In genomic region chr7:49490814-49491213, GRCm38 (mm10) we compare ENCODE assay signal across 24 mouse cellular contexts.
DNase-seq lines count a peak whose midpoint lies in the region; ATAC-seq and TF ChIP-seq lines count a peak whose summit lies in the region.
"Had no signal": no experiment of that assay in that cellular context is flagged by ENCODE, and none has a peak within 500 bp of the region (broad histone marks: within the 10 kb centered on the region; RNA-seq: fewer than 3 reads in every experiment).

No protein-coding gene starts in this region.

- H3K27me3 ChIP-seq in forebrain, embryonic 15.5 days, result no peaks in the 10 kb centered on the region
- H3K27me3 ChIP-seq in forebrain, embryonic 12.5 days, result peaks cover 38% of the 10 kb centered on the region
- no peaks in the 10 kb centered on the region; the same call in 1 of the 2 replicates for H3K27me3 ChIP-seq in neural tube, embryonic 13.5 days
- H3K27me3 ChIP-seq in forebrain, postnatal 0 days (ENCODE audit: insufficient read depth, low read length), result no peaks in the 10 kb centered on the region
- H3K27me3 ChIP-seq in myocyte (ENCODE audit: control insufficient read depth, insufficient read depth, insufficient read length), result no peaks in the 10 kb centered on the region
- H3K27me3 ChIP-seq: liver, embryonic 12.5 days; stomach, embryonic 15.5 days had no signal

- WGBS in forebrain, embryonic 15.5 days, result 40% methylated on average over 10 of the region's 10 CpGs
- 63% methylated on average over 10 of the region's 10 CpGs for WGBS in forebrain, embryonic 12.5 days
- WGBS in neural tube, embryonic 13.5 days, result 70% methylated on average over 10 of the region's 10 CpGs
- WGBS in forebrain, postnatal 0 days, result 34% methylated on average over 10 of the region's 10 CpGs

- H3K4me3 ChIP-seq in forebrain, embryonic 15.5 days, result no peak overlapping the region
- H3K4me3 ChIP-seq in forebrain, embryonic 12.5 days (replicated peaks), result no peak overlapping the region
- no peak overlapping the region for H3K4me3 ChIP-seq in neural tube, embryonic 13.5 days
- no peak overlapping the region for H3K4me3 ChIP-seq in forebrain, postnatal 0 days (ENCODE audit: low read depth, low read length)
- H3K4me3 ChIP-seq in myocyte, result no peak overlapping the region
- H3K4me3 ChIP-seq: limb, embryonic 12.5 days; liver, embryonic 12.5 days; midbrain, embryonic 10.5 days; stomach, embryonic 15.5 days had no signal

- peaks cover 36% of the 10 kb centered on the region for H3K4me1 ChIP-seq in forebrain, embryonic 15.5 days
- peaks cover 10% of the 10 kb centered on the region for H3K4me1 ChIP-seq in forebrain, embryonic 12.5 days
- peaks cover 34% of the 10 kb centered on the region for H3K4me1 ChIP-seq in neural tube, embryonic 13.5 days (replicated peaks)
- H3K4me1 ChIP-seq in forebrain, postnatal 0 days (ENCODE audit: insufficient read depth), result peaks cover 10% of the 10 kb centered on the region
- H3K4me1 ChIP-seq: liver, embryonic 12.5 days had no signal

- no peak for TF ChIP-seq CTCF in forebrain, postnatal 0 days (IDR thresholded peaks at IDR 0.05; ENCODE audit: low read depth)

- DNase-seq in neural tube, embryonic 10.5 days (ENCODE audit: extremely low spot score, low spot score), result no peak
- DNase-seq in forebrain, postnatal 0 days, result peak; percentile 66
- no peak for DNase-seq in frontal cortex, postnatal 10 days (ENCODE audit: low spot score in 2 of 2)
- no peak for DNase-seq in heart, adult 8-10 months (ENCODE audit: low spot score)
- DNase-seq: adrenal gland, adult 2 months; cerebellum, adult 18-20 months; cerebellum, postnatal 14 days; kidney, adult 11 months; kidney, postnatal 4 days; lung, adult 18-20 months; lung, postnatal 10 days; right cerebral cortex, postnatal 25 days; thymus, postnatal 25 days had no signal

- H3K9me3 ChIP-seq in forebrain, embryonic 15.5 days, result no peaks in the 10 kb centered on the region
- H3K9me3 ChIP-seq in forebrain, embryonic 12.5 days, result no peaks in the 10 kb centered on the region
- H3K9me3 ChIP-seq in neural tube, embryonic 13.5 days, result no peaks in the 10 kb centered on the region
- no peaks in the 10 kb centered on the region for H3K9me3 ChIP-seq in forebrain, postnatal 0 days (ENCODE audit: low read length)
- H3K9me3 ChIP-seq: limb, embryonic 12.5 days; liver, embryonic 12.5 days; midbrain, embryonic 10.5 days; stomach, embryonic 15.5 days had no signal

- peak overlapping the region; percentile 76 for H3K27ac ChIP-seq in forebrain, embryonic 15.5 days (replicated peaks)
- H3K27ac ChIP-seq in forebrain, embryonic 12.5 days, result no peak overlapping the region
- H3K27ac ChIP-seq in neural tube, embryonic 13.5 days (replicated peaks), result 0 out of 2 replicates have a peak overlapping the region, but pooled peaks have one; percentile 4
- H3K27ac ChIP-seq in forebrain, postnatal 0 days (ENCODE audit: low read depth, low read length), result peak overlapping the region; percentile 78
- H3K27ac ChIP-seq: limb, embryonic 12.5 days; liver, embryonic 12.5 days; midbrain, embryonic 10.5 days; stomach, embryonic 15.5 days had no signal

- H3K4me2 ChIP-seq in forebrain, embryonic 15.5 days (replicated peaks), result no peak overlapping the region
- no peak overlapping the region for H3K4me2 ChIP-seq in forebrain, embryonic 12.5 days
- H3K4me2 ChIP-seq in neural tube, embryonic 13.5 days, result no peak overlapping the region
- H3K4me2 ChIP-seq in forebrain, postnatal 0 days (ENCODE audit: low read depth), result no peak overlapping the region
- no peak overlapping the region for H3K4me2 ChIP-seq in myocyte (ENCODE audit: low read depth)
- H3K4me2 ChIP-seq: heart, embryonic 11.5 days; limb, embryonic 12.5 days; liver, embryonic 12.5 days; stomach, embryonic 15.5 days had no signal

- no peaks in the 10 kb centered on the region for H3K79me2 ChIP-seq in myocyte (ENCODE audit: control insufficient read depth, insufficient read depth)

- TF ChIP-seq POLR2A in myocyte (IDR thresholded peaks at IDR 0.05; ENCODE audit: insufficient read length, low read depth), result no peak

- H3ac ChIP-seq in myocyte (ENCODE audit: control insufficient read depth, insufficient read length), result no peak overlapping the region

- H3K36me3 ChIP-seq in forebrain, embryonic 15.5 days, result no peaks in the 10 kb centered on the region
- no peaks in the 10 kb centered on the region for H3K36me3 ChIP-seq in forebrain, embryonic 12.5 days (replicated peaks)
- peaks cover 12% of the 10 kb centered on the region; the same call in 1 of the 2 replicates for H3K36me3 ChIP-seq in neural tube, embryonic 13.5 days
- peaks cover 18% of the 10 kb centered on the region for H3K36me3 ChIP-seq in forebrain, postnatal 0 days (ENCODE audit: insufficient read depth)
- no peaks in the 10 kb centered on the region for H3K36me3 ChIP-seq in myocyte (ENCODE audit: control insufficient read depth, insufficient read depth)
- H3K36me3 ChIP-seq: G1E; limb, embryonic 12.5 days; liver, embryonic 12.5 days; stomach, embryonic 15.5 days had no signal

- peak; percentile 73 for ATAC-seq in forebrain, embryonic 15.5 days (replicated peaks)
- ATAC-seq in forebrain, embryonic 12.5 days (ENCODE audit: low FRiP score), result no peak
- ATAC-seq in neural tube, embryonic 13.5 days (ENCODE audit: low read depth), result no peak
- ATAC-seq in forebrain, postnatal 0 days, result peak; percentile 83
- ATAC-seq: liver, embryonic 12.5 days; midbrain, embryonic 16.5 days had no signal

- no peak overlapping the region for H3K9ac ChIP-seq in forebrain, embryonic 15.5 days (replicated peaks)
- H3K9ac ChIP-seq in forebrain, embryonic 12.5 days, result no peak overlapping the region
- no peak overlapping the region for H3K9ac ChIP-seq in neural tube, embryonic 13.5 days
- no peak overlapping the region for H3K9ac ChIP-seq in forebrain, postnatal 0 days
- H3K9ac ChIP-seq: limb, embryonic 12.5 days; liver, embryonic 12.5 days; stomach, embryonic 15.5 days had no signal

TF ChIP-seq in myocyte, 11 proteins besides CTCF, POLR2A, EP300 and RAD21:
- TF ChIP-seq MYOD1 (IDR thresholded peaks at IDR 0.05; ENCODE audit: control insufficient read depth in 1 of 3, insufficient read length in 2 of 3, low read depth in 2 of 3) (peak in 2 of 3 experiments; percentile 90), MYOG (IDR thresholded peaks at IDR 0.05; ENCODE audit: control insufficient read depth in 1 of 3, insufficient read depth in 1 of 3, insufficient read length in 2 of 3, low read depth in 2 of 3) (no peak), USF1 (IDR thresholded peaks at IDR 0.05; ENCODE audit: low read depth) (no peak)

Comparison
In these comparisons a context has a peak if more than half of its experiments do, and no peak if none do; other contexts are left out.
1. ATAC-seq: peak in forebrain, embryonic 15.5 days (single experiment) and forebrain, postnatal 0 days (single experiment); none in forebrain, embryonic 12.5 days (single experiment) and neural tube, embryonic 13.5 days (single experiment).